Mouse (Mus musculus): ENCODE measurements around the gene Tab1. TPM values are rescaled to one million over a fixed set of nuclear protein-coding genes. Genes with fewer than 3 reads are reported as not detected.

Tab1 gene
- total and polyA plus RNA-seq, 3 experiments: 17.8 to 24.5 (median 24.1) TPM

GRCm38 (mm10) chr15:80160223-80160622, 27.3 kb downstream of the Tab1 start:
- H3K9ac ChIP-seq (ENCODE audit: low read depth, low read length): no peak overlapping the region
- no peak for DNase-seq

GRCm38 (mm10) chr15:80160726-80161125, 27.8 kb downstream of the Tab1 start:
- WGBS: 71% methylated on average over 4 of the region's 4 CpGs
- Histone ChIP-seq H3K27ac (no peak overlapping the region; the same call in 1 of the 2 replicates), H3K36me3 (ENCODE audit: control insufficient read depth, insufficient read depth, low read length) (no peaks in the 10 kb centered on the region; the same call in 1 of the 2 replicates)

More at GRCm38 (mm10) chr15:80160223-80160622, 27.3 kb downstream of the Tab1 start:
- TF ChIP-seq EP300 (IDR thresholded peaks at IDR 0.05; ENCODE audit: insufficient read depth, low read depth, low read length) (no peak), CTCF (IDR thresholded peaks at IDR 0.05) (no peak), POLR2A (IDR thresholded peaks at IDR 0.05; ENCODE audit: insufficient read depth, low read depth, low read length) (no peak)
- WGBS: 86% methylated on average over 13 of the region's 13 CpGs
- Histone ChIP-seq H3K36me3 (ENCODE audit: control insufficient read depth, insufficient read depth, low read length) (no peaks in the 10 kb centered on the region; the same call in 1 of the 2 replicates), H3K27ac (no peak overlapping the region), H3K27me3 (ENCODE audit: control insufficient read depth, insufficient read depth, low read length) (no peaks in the 10 kb centered on the region), H3K4me1 (ENCODE audit: control insufficient read depth, insufficient read depth, low read length) (0 out of 2 replicates have a peak, but pooled peaks cover 2% of the 10 kb centered on the region), H3K4me3 (no peak overlapping the region), H3K79me2 (replicated peaks; ENCODE audit: control insufficient read depth, insufficient read depth, low read length) (no peaks in the 10 kb centered on the region)
- intact Hi-C loops (cut with DNase I): no loop called here

GRCm38 (mm10) chr15:80161199-80161598, 28.3 kb downstream of the Tab1 start:
- Histone ChIP-seq H3K27ac (no peak overlapping the region; the same call in 1 of the 2 replicates), H3K79me2 (replicated peaks; ENCODE audit: control insufficient read depth, insufficient read depth, low read length) (no peaks in the 10 kb centered on the region), H3K9ac (ENCODE audit: low read depth, low read length) (no peak overlapping the region), H3K27me3 (ENCODE audit: control insufficient read depth, insufficient read depth, low read length) (no peaks in the 10 kb centered on the region), H3K4me3 (no peak overlapping the region), H3K4me1 (ENCODE audit: control insufficient read depth, insufficient read depth, low read length) (0 out of 2 replicates have a peak, but pooled peaks cover 2% of the 10 kb centered on the region), H3K36me3 (ENCODE audit: control insufficient read depth, insufficient read depth, low read length) (no peaks in the 10 kb centered on the region; the same call in 1 of the 2 replicates)
- TF ChIP-seq CTCF (IDR thresholded peaks at IDR 0.05) (no peak), POLR2A (IDR thresholded peaks at IDR 0.05; ENCODE audit: insufficient read depth, low read depth, low read length) (no peak), EP300 (IDR thresholded peaks at IDR 0.05; ENCODE audit: insufficient read depth, low read depth, low read length) (no peak)
- 92% methylated on average over 3 of the region's 3 CpGs for whole genome bisulfite sequencing
- intact Hi-C loops (cut with DNase I): no loop called here
- no peak for DNase-seq

More at GRCm38 (mm10) chr15:80160726-80161125, 27.8 kb downstream of the Tab1 start:
- no peak overlapping the region for H3K9ac ChIP-seq (ENCODE audit: low read depth, low read length)
- TF ChIP-seq EP300 (IDR thresholded peaks at IDR 0.05; ENCODE audit: insufficient read depth, low read depth, low read length) (no peak), POLR2A (IDR thresholded peaks at IDR 0.05; ENCODE audit: insufficient read depth, low read depth, low read length) (no peak), CTCF (IDR thresholded peaks at IDR 0.05) (no peak)
- H3K79me2 ChIP-seq (replicated peaks; ENCODE audit: control insufficient read depth, insufficient read depth, low read length): no peaks in the 10 kb centered on the region
- H3K4me3 ChIP-seq: no peak overlapping the region
- intact Hi-C loops (cut with DNase I): no loop called here
- 0 out of 2 replicates have a peak, but pooled peaks cover 2% of the 10 kb centered on the region for H3K4me1 ChIP-seq (ENCODE audit: control insufficient read depth, insufficient read depth, low read length)
- no peaks in the 10 kb centered on the region for H3K27me3 ChIP-seq (ENCODE audit: control insufficient read depth, insufficient read depth, low read length)
- peak; percentile 45 to 67 for DNase-seq

- intact Hi-C loops (cut with DNase I): no loop called here
- no peak overlapping the region for H3K4me3 ChIP-seq
- TF ChIP-seq CTCF (IDR thresholded peaks at IDR 0.05) (no peak), EP300 (IDR thresholded peaks at IDR 0.05; ENCODE audit: insufficient read depth, low read depth, low read length) (no peak), POLR2A (IDR thresholded peaks at IDR 0.05; ENCODE audit: insufficient read depth, low read depth, low read length) (no peak)
- DNase-seq: no peak
- 0 out of 2 replicates have a peak, but pooled peaks cover 2% of the 10 kb centered on the region for H3K4me1 ChIP-seq (ENCODE audit: control insufficient read depth, insufficient read depth, low read length)
- H3K27ac ChIP-seq: no peak overlapping the region
- H3K27me3 ChIP-seq (ENCODE audit: control insufficient read depth, insufficient read depth, low read length): no peaks in the 10 kb centered on the region
- H3K36me3 ChIP-seq (ENCODE audit: control insufficient read depth, insufficient read depth, low read length): no peaks in the 10 kb centered on the region; the same call in 1 of the 2 replicates
- no peak overlapping the region for H3K9ac ChIP-seq (ENCODE audit: low read depth, low read length)
- 87% methylated on average over 4 of the region's 4 CpGs for WGBS
- no peaks in the 10 kb centered on the region for H3K79me2 ChIP-seq (replicated peaks; ENCODE audit: control insufficient read depth, insufficient read depth, low read length)
Measured at GRCm38 (mm10) chr15:80162401-80162964, 29.6 kb downstream of the Tab1 start.

- TF ChIP-seq CTCF (IDR thresholded peaks at IDR 0.05) (no peak), EP300 (IDR thresholded peaks at IDR 0.05; ENCODE audit: insufficient read depth, low read depth, low read length) (no peak), POLR2A (IDR thresholded peaks at IDR 0.05; ENCODE audit: insufficient read depth, low read depth, low read length) (no peak)
- no peak overlapping the region for H3K4me3 ChIP-seq
- 0 out of 2 replicates have a peak, but pooled peaks cover 2% of the 10 kb centered on the region for H3K4me1 ChIP-seq (ENCODE audit: control insufficient read depth, insufficient read depth, low read length)
- 49% methylated on average over 11 of the region's 11 CpGs for WGBS
- H3K36me3 ChIP-seq (ENCODE audit: control insufficient read depth, insufficient read depth, low read length): no peaks in the 10 kb centered on the region; the same call in 1 of the 2 replicates
- no peak for DNase-seq
- H3K9ac ChIP-seq (ENCODE audit: low read depth, low read length): no peak overlapping the region
- H3K79me2 ChIP-seq (replicated peaks; ENCODE audit: control insufficient read depth, insufficient read depth, low read length): no peaks in the 10 kb centered on the region
- no peaks in the 10 kb centered on the region for H3K27me3 ChIP-seq (ENCODE audit: control insufficient read depth, insufficient read depth, low read length)
- H3K27ac ChIP-seq: no peak overlapping the region
- intact Hi-C loops (cut with DNase I): no loop called here
Measured at GRCm38 (mm10) chr15:80163274-80163673, 30.3 kb downstream of the Tab1 start.

GRCm38 (mm10) chr15:80163716-80164115, 30.8 kb downstream of the Tab1 start:
- no peak overlapping the region for H3K9ac ChIP-seq (ENCODE audit: low read depth, low read length)
- WGBS: 82% methylated on average over 4 of the region's 4 CpGs
- intact Hi-C loops (cut with DNase I): no loop called here
- no peaks in the 10 kb centered on the region for H3K27me3 ChIP-seq (ENCODE audit: control insufficient read depth, insufficient read depth, low read length)
- no peaks in the 10 kb centered on the region; the same call in 1 of the 2 replicates for H3K36me3 ChIP-seq (ENCODE audit: control insufficient read depth, insufficient read depth, low read length)
- no peak overlapping the region for H3K27ac ChIP-seq
- no peaks in the 10 kb centered on the region for H3K79me2 ChIP-seq (replicated peaks; ENCODE audit: control insufficient read depth, insufficient read depth, low read length)
- no peak for DNase-seq
- TF ChIP-seq POLR2A (IDR thresholded peaks at IDR 0.05; ENCODE audit: insufficient read depth, low read depth, low read length) (no peak), EP300 (IDR thresholded peaks at IDR 0.05; ENCODE audit: insufficient read depth, low read depth, low read length) (no peak), CTCF (IDR thresholded peaks at IDR 0.05) (no peak)
- H3K4me3 ChIP-seq: no peak overlapping the region
- H3K4me1 ChIP-seq (ENCODE audit: control insufficient read depth, insufficient read depth, low read length): 0 out of 2 replicates have a peak, but pooled peaks cover 2% of the 10 kb centered on the region
